Mouse (Mus musculus): ENCODE measurements around the gene Pla2g15. TPM values are rescaled to one million over a fixed set of nuclear protein-coding genes. Genes with fewer than 3 reads are reported as not detected.
A peak's percentile ranks its signal among the peaks of the same experiment; 100 is the strongest.

Pla2g15 gene
- polyA plus RNA-seq, 1 experiment, result 16.9 TPM

DNA sequence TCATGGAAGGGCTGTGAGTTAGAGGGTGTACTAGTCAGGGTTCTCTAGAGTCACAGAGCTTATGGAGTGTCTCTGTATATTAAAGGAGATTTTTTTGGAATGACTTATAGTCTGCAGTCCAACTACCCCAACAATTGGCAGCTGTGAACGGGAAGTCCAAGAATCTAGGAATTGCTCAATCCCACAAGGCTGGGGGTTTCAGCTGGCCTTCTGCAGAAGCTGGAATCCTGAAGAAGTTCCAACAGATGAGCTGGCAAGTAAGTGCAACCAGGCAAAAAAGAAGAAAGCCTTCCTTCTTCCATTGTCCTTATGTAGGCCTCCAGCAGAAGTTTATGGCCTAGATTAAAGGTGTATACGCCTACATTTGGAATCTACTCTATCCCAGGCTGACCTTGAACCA lies 4.9 kb upstream of the Pla2g15 start:
- no peaks in the 10 kb centered on the region for H3K36me3 ChIP-seq (replicated peaks; ENCODE audit: low read length)
- TF ChIP-seq GATA1 (IDR thresholded peaks at IDR 0.05; ENCODE audit: borderline replicate concordance, low read length) (no peak), FLI1 (IDR thresholded peaks at IDR 0.05; ENCODE audit: low read length) (no peak)
- H3K9me3 ChIP-seq, result no peaks in the 10 kb centered on the region
- no peaks in the 10 kb centered on the region for H3K27me3 ChIP-seq (replicated peaks)
- peaks cover 55% of the 10 kb centered on the region for H3K4me1 ChIP-seq
- H3K4me3 ChIP-seq (replicated peaks), result no peak overlapping the region

DNA sequence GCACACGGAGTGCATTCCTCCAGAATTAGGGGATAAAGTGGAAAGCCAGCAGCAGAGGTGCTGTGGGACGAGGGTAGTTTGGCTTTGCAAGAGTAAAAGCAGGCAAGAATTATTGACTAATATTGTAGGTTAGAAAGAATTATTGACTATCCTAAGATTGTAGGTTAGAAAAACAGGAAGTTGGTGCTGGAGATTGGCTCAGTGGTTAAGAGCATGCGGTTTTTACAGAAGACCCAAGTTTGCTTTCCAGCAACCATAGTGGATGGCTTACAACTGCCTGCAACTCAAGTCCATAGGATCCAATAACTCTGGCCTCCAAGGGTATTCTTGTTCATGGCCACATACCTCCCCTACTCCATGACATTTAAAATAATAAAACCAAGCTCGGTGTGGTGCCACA lies 4.2 kb upstream of the Pla2g15 start:
- no peak for TF ChIP-seq GATA1 (IDR thresholded peaks at IDR 0.05; ENCODE audit: borderline replicate concordance, low read length)
- no peak for TF ChIP-seq FLI1 (IDR thresholded peaks at IDR 0.05; ENCODE audit: low read length)
- Histone ChIP-seq H3K4me3 (replicated peaks) (no peak overlapping the region), H3K9me3 (no peaks in the 10 kb centered on the region), H3K27me3 (replicated peaks) (no peaks in the 10 kb centered on the region), H3K4me1 (peaks cover 55% of the 10 kb centered on the region), H3K36me3 (replicated peaks; ENCODE audit: low read length) (no peaks in the 10 kb centered on the region)

DNA sequence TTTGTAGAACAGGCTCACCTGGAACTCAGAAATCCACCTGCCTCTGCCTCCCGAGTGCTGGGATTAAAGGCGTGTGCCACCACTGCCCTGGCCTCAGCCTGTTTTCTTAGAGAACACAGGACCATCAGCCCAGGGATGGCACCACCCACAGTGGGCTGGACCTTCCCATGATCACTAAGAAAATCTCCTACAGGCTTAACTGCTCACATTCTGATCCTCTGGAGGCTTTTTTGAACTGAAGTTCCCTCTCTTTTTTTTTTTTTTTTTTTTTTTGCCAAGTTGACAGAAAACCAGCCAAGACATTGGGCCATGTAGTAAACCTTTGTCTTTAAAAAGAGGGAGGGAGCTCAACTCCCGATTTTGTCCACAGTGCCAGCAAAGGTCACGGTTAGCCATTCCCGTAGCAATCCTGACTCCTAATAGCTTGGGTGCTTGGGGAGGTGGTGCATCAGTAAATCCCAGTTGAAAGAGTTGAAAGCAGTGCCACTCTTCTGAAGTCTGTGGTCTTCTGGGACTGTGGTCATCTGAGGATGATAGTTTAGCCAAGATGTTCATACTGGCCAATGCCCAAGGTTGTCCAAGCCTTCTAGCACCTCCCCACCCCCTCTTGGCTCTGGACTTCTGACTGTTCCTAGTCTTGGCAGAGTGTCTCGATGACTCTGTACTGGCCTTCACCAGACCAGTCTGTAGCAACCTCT lies 2.2 kb upstream of the Pla2g15 start:
- Histone ChIP-seq H3K4me3 (replicated peaks) (no peak overlapping the region), H3K36me3 (replicated peaks; ENCODE audit: low read length) (no peaks in the 10 kb centered on the region), H3K4me1 (peaks cover 65% of the 10 kb centered on the region), H3K9me3 (no peaks in the 10 kb centered on the region), H3K27me3 (replicated peaks) (no peaks in the 10 kb centered on the region)
- TF ChIP-seq FLI1 (IDR thresholded peaks at IDR 0.05; ENCODE audit: low read length) (no peak), GATA1 (IDR thresholded peaks at IDR 0.05; ENCODE audit: borderline replicate concordance, low read length) (no peak)

DNA sequence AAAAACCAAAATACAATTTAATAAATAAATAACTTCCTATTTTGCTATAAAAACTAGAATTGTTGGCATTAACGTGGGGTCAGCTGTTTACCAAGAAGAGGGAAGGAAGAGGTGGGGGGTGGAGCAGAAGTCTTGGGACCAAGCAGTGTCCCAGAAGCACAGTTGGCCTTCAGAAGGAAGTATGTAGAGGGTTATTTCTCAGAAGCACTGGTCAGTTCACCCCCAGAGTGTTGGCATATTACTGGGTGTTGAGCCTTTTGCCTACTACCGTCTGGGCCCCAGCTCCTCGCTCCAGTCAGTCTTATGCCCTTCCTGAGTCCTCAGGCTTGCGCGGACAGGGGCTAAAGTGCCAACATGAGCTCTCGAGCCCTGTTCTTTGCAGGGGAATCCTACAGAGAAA lies 1.2 kb upstream of the Pla2g15 start:
- H3K4me3 ChIP-seq (replicated peaks), result no peak overlapping the region
- TF ChIP-seq GATA1 (IDR thresholded peaks at IDR 0.05; ENCODE audit: borderline replicate concordance, low read length) (no peak), FLI1 (IDR thresholded peaks at IDR 0.05; ENCODE audit: low read length) (no peak)
- H3K4me1 ChIP-seq, result peaks cover 75% of the 10 kb centered on the region
- H3K9me3 ChIP-seq, result no peaks in the 10 kb centered on the region
- H3K27me3 ChIP-seq (replicated peaks), result no peaks in the 10 kb centered on the region
- H3K36me3 ChIP-seq (replicated peaks; ENCODE audit: low read length), result peaks cover 7% of the 10 kb centered on the region

DNA sequence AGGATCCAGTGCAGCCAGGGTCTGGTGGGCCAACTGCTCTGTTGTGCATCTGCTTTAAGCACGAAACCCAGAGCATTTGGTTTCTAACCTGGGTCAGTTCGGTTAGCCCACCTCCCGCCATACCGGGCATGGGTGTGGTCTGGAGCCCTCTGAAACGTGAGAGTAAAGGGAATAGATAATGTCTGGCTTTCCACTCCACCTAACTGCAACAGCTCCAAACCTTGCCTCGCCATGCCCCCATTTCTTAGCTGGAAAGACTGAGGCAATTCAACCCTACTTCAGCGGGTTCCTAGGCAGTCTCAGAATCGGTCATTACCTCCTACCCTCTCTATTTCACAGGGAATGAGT lies 428 bp downstream of the Pla2g15 start:
- Histone ChIP-seq H3K27me3 (replicated peaks) (no peaks in the 10 kb centered on the region), H3K9me3 (no peaks in the 10 kb centered on the region), H3K36me3 (replicated peaks; ENCODE audit: low read length) (peaks cover 23% of the 10 kb centered on the region), H3K4me1 (peaks cover 79% of the 10 kb centered on the region), H3K4me3 (replicated peaks) (peak overlapping the region; percentile 99)
- TF ChIP-seq GATA1 (IDR thresholded peaks at IDR 0.05; ENCODE audit: borderline replicate concordance, low read length) (no peak), FLI1 (IDR thresholded peaks at IDR 0.05; ENCODE audit: low read length) (no peak)

DNA sequence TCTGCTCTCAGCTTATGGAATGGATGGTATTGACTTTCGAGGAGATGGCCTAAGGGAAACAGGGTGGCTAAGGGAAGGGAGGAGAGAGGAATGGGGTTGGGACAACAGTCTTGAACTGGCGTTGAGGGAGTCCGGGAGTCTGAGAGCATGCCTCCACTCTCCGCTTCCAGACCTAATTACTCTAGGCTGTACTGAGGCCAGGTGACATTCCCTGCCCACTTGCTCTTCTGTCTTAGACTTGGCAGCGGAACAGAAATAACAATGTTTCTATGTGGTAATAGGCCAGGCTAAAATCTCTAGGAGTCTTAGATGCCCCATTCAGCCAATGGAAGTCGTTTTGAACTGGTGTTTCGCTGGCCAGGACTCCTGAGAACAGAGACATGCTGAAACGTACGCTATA lies 842 bp downstream of the Pla2g15 start:
- Histone ChIP-seq H3K27me3 (replicated peaks) (no peaks in the 10 kb centered on the region), H3K9me3 (no peaks in the 10 kb centered on the region), H3K4me3 (replicated peaks) (peak overlapping the region; percentile 99), H3K4me1 (peaks cover 75% of the 10 kb centered on the region), H3K36me3 (replicated peaks; ENCODE audit: low read length) (peaks cover 27% of the 10 kb centered on the region)
- TF ChIP-seq FLI1 (IDR thresholded peaks at IDR 0.05; ENCODE audit: low read length) (no peak), GATA1 (IDR thresholded peaks at IDR 0.05; ENCODE audit: borderline replicate concordance, low read length) (no peak)

DNA sequence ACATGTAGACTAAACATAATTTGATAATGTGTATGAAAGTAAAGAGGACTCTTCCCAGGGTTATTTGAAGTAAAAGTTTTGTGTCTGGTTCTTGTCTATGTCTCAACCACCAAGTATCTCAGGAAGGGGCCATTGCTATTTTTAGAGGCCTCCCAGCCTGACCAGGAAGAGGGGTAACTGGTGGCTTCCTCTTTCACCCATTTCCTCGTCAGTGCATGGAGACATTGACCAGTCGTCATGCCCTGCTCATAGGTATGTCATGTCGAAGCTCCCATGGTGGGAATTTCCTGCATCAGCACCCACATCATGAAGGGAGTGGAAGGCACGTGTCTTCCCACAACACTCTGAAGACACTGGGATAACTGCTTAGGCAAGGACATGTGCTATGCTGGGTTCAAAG lies 2.7 kb downstream of the Pla2g15 start:
- TF ChIP-seq FLI1 (IDR thresholded peaks at IDR 0.05; ENCODE audit: low read length) (no peak), GATA1 (IDR thresholded peaks at IDR 0.05; ENCODE audit: borderline replicate concordance, low read length) (no peak)
- H3K4me1 ChIP-seq, result peaks cover 74% of the 10 kb centered on the region
- no peaks in the 10 kb centered on the region for H3K27me3 ChIP-seq (replicated peaks)
- peak overlapping the region; percentile 62 for H3K4me3 ChIP-seq (replicated peaks)
- H3K9me3 ChIP-seq, result no peaks in the 10 kb centered on the region
- H3K36me3 ChIP-seq (replicated peaks; ENCODE audit: low read length), result peaks cover 40% of the 10 kb centered on the region

DNA sequence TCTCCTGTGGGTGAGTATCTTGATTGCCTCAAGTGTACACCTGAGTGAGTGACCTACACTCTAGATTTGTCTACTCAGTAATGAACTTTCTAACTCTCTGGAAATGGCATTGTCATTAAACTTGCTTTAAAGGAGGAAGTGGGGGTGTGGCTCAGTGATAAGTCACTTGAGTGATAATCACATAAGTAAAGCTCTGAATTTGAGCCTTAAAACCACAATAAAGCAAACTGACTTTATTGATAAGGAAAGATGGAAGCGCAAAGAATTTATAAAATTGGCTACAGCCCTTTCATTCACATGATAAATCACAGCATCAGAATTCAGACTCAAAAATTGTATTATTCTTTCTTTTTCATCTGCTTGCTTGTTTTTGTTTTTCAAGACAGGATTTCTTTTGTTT lies 7.2 kb downstream of the Pla2g15 start:
- Histone ChIP-seq H3K36me3 (replicated peaks; ENCODE audit: low read length) (peaks cover 85% of the 10 kb centered on the region), H3K4me3 (replicated peaks) (no peak overlapping the region), H3K9me3 (no peaks in the 10 kb centered on the region), H3K27me3 (replicated peaks) (no peaks in the 10 kb centered on the region), H3K4me1 (peaks cover 56% of the 10 kb centered on the region)
- TF ChIP-seq FLI1 (IDR thresholded peaks at IDR 0.05; ENCODE audit: low read length) (no peak), GATA1 (IDR thresholded peaks at IDR 0.05; ENCODE audit: borderline replicate concordance, low read length) (no peak)

DNA sequence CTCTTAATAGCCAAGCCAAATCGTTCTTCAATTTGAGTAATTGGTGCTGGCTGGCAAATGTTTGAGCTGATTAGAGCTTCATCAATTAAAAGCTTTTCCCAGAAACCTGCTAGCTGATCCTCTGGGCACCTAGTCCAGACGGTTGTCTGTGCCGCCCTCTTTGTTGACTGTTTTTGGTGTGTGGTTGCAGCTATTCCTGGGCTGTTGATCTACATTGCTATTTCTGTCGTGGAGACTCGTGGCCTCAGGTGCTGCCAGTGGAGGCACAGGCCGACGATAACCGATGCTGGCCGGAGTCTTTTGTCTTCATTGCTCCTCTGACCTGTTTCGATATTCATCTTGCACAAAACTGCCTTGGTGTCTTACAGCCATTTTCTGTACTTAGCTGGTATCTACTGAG lies 8.2 kb downstream of the Pla2g15 start:
- Histone ChIP-seq H3K4me3 (replicated peaks) (no peak overlapping the region), H3K27me3 (replicated peaks) (no peaks in the 10 kb centered on the region)

DNA sequence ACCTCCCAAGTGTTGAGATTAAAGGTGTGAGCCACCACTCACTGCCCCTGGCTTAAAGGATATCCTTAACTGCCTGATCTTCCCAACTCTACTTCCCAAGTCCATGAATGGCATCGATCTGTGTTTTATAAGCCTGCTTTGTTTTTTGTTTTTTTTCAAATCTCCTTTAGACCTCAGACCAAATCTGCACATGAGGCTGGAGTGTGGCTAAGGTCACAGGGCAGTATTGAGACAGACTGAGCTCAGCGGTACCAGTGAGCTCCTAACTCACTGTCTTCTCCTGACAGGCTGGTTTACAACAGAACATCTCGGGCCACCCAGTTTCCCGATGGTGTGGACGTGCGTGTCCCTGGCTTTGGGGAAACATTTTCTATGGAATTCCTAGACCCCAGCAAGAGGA lies 9.7 kb downstream of the Pla2g15 start:
- no peaks in the 10 kb centered on the region for H3K9me3 ChIP-seq
- H3K27me3 ChIP-seq (replicated peaks), result no peaks in the 10 kb centered on the region
- peaks cover 93% of the 10 kb centered on the region for H3K36me3 ChIP-seq (replicated peaks; ENCODE audit: low read length)
- TF ChIP-seq GATA1 (IDR thresholded peaks at IDR 0.05; ENCODE audit: borderline replicate concordance, low read length) (no peak), FLI1 (IDR thresholded peaks at IDR 0.05; ENCODE audit: low read length) (no peak)
- peaks cover 43% of the 10 kb centered on the region for H3K4me1 ChIP-seq
- no peak overlapping the region for H3K4me3 ChIP-seq (replicated peaks)

More for the DNA sequence above, 8.2 kb downstream of the Pla2g15 start:
- peaks cover 94% of the 10 kb centered on the region for H3K36me3 ChIP-seq (replicated peaks; ENCODE audit: low read length)
- no peak for TF ChIP-seq GATA1 (IDR thresholded peaks at IDR 0.05; ENCODE audit: borderline replicate concordance, low read length)
- no peak for TF ChIP-seq FLI1 (IDR thresholded peaks at IDR 0.05; ENCODE audit: low read length)
- peaks cover 55% of the 10 kb centered on the region for H3K4me1 ChIP-seq
- no peaks in the 10 kb centered on the region for H3K9me3 ChIP-seq
